Mouse (Mus musculus) olfactory bulb, adult 2 months (tissue): ENCODE measurements around the gene Art3. TPM values are rescaled to one million over a fixed set of nuclear protein-coding genes. Genes with fewer than 3 reads are reported as not detected.
A peak's percentile ranks its signal among the peaks of the same experiment; 100 is the strongest.

Experiments
- H3K27ac ChIP-seq: fragments of 200-500 bp; 2 replicates; pipeline ENCODE4 v1.5.1; 2012; ENCODE audit warnings: low read depth, low read length; ENCODE audit not compliant: insufficient read depth
- H3K4me1 ChIP-seq: fragments of 200-500 bp; 2 replicates; pipeline ENCODE4 v1.6.1; 2012; ENCODE audit warnings: low read length; ENCODE audit not compliant: control insufficient read depth, insufficient read depth
- H3K4me3 ChIP-seq: fragments of 200-500 bp; 2 replicates; pipeline ENCODE4 v1.5.1; 2012; ENCODE audit warnings: mild to moderate bottlenecking, low read depth, low read length, moderate library complexity; ENCODE audit not compliant: insufficient read depth
- CTCF ChIP-seq: fragments of 200-500 bp; IDR thresholded peaks from 2 replicates; pipeline ENCODE4 v1.5.1; 2012; ENCODE audit warnings: low read depth, mild to moderate bottlenecking, low read length, moderate library complexity; ENCODE audit not compliant: insufficient read depth
- POLR2A ChIP-seq: fragments of 200-500 bp; IDR thresholded peaks from 2 replicates; pipeline ENCODE4 v1.6.1; 2012; ENCODE audit warnings: mild to moderate bottlenecking, low read depth, low read length, moderate library complexity; ENCODE audit not compliant: insufficient read depth
- WGBS: fragments of 180-500 bp; shearing (Covaris S2); methylation state at CpG from one replicate; pipeline ENCODE4 v1.1.7; 2018; 5-methylcytosine and 5-hydroxymethylcytosine counted together
- polyA plus RNA-seq: library from polyadenylated mRNA; stranded (reverse); fragments of >200 nt; gene quantifications from 2 replicates; pipeline ENCODE4 v1.2.4, GENCODE M21; 2012; ENCODE audit warnings: low replicate concordance; ENCODE audit not compliant: missing spikeins, insufficient read depth, insufficient read length

The Art3 gene
- polyA plus RNA-seq, 1 experiment, result not detected

DNA sequence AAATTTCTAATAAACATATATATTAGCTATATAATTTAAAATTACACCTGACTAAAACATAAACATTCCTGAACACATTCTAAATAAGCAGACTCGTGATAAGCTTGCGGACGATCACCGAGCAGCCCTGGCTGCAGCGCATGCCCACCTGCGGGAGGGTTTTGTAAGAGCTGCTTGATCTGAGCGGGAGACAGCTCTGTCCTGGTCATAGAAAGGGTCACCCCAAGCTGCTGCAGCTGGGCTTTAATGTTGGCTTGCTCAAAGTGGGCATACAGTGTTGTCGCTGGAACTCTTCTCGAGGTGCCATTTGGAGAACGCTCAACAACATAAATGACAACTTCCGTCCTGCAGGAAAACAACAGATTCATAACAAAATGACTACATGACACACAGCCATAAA, 92.5 kb downstream of the Art3 start:
- Histone ChIP-seq H3K27ac (no peak overlapping the region), H3K4me3 (no peak overlapping the region), H3K4me1 (no peaks in the 10 kb centered on the region)
- TF ChIP-seq CTCF, result no peak
- no peak for TF ChIP-seq POLR2A
- 90% methylated on average over 11 of the region's 11 CpGs for WGBS

- 41% methylated on average over 5 of the region's 5 CpGs for WGBS
- Histone ChIP-seq H3K27ac (no peak overlapping the region), H3K4me1 (no peaks in the 10 kb centered on the region), H3K4me3 (no peak overlapping the region)
- TF ChIP-seq POLR2A (no peak), CTCF (no peak)
Measured at GRCm38 (mm10) chr5:92430723-92431122, 99.1 kb downstream of the Art3 start.

GRCm38 (mm10) chr5:92431611-92432010, 100.0 kb downstream of the Art3 start:
- Histone ChIP-seq H3K27ac (no peak overlapping the region), H3K4me3 (no peak overlapping the region), H3K4me1 (no peaks in the 10 kb centered on the region)
- TF ChIP-seq CTCF, result no peak
- WGBS, result 35% methylated on average over 7 of the region's 7 CpGs

- Histone ChIP-seq H3K4me3 (peak overlapping the region; percentile 78), H3K4me1 (no peaks in the 10 kb centered on the region), H3K27ac (no peak overlapping the region)
- TF ChIP-seq POLR2A, result no peak
- no peak for TF ChIP-seq CTCF
- WGBS, result under 1% methylated on average over 12 of the region's 12 CpGs
Measured at GRCm38 (mm10) chr5:92434070-92434469, 102.4 kb downstream of the Art3 start.

- no peak for TF ChIP-seq POLR2A
- no peak for TF ChIP-seq CTCF
- WGBS, result under 1% methylated on average over 39 of the region's 39 CpGs
- Histone ChIP-seq H3K4me3 (peak overlapping the region; percentile 78), H3K4me1 (no peaks in the 10 kb centered on the region), H3K27ac (no peak overlapping the region)
Measured at GRCm38 (mm10) chr5:92434571-92434985, 103.0 kb downstream of the Art3 start.

DNA sequence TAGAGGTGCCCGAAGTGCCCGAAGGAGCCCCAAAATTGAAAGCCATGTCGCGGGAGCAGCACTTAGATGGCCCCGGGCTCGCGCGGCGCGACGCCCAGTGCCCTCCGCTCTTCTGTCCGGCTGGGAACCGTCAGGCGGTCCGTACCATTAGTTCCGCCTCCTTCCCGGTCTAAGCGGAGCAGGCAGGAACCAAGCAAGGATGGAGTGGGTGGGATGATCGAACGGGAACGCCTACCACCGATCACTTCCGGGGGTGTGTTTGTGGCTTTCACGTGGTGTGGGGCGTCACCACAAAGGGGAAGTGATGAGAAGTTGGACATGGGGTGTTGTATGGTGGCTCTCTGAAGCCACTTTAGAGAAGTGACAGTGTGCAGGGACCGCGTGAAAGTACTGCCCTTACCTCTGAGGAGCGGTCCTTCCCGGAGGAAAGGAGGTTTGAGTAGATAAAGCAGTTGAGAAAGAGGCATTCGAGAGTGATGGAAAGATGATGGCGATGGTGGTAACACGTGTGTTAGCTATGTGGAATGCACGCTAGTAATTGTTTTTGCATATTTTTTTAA, 103.5 kb downstream of the Art3 start, which contains the start of gene Nup54:
Gene Nup54 (minus strand): TSS at position 195 of the 560 bp plus-strand sequence.
- under 1% methylated on average over 34 of the region's 34 CpGs for WGBS
- no peak within 1 kb of the TSS for H3K27ac ChIP-seq
- H3K4me3 ChIP-seq, result peak within 1 kb of the TSS; percentile 78
- no peaks in the 10 kb centered on the region for H3K4me1 ChIP-seq
- peak; percentile 72 for TF ChIP-seq POLR2A
- TF ChIP-seq CTCF, result peak; percentile 23; the same call in 1 of the 2 replicates

DNA sequence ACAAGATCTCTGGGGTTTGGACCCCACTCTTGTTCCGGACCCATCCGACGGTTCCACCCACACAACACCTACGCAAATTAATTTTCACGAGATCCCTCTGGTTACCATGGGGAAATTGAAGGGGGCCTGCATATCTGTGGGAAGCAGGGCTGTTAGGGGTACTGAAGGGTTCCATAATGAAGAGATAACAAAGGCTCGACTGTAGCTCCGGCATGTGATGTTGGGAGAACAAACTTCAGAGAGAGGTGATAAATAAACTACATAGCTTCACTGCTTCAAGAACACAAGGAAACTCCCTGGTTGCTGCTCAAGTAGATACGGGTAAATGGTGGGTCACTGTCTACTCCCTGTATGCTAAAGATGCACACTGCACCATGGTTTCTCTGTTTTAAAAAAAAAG, 106.9 kb downstream of the Art3 start:
- Histone ChIP-seq H3K4me3 (no peak overlapping the region), H3K4me1 (no peaks in the 10 kb centered on the region), H3K27ac (no peak overlapping the region)
- TF ChIP-seq POLR2A, result no peak
- no peak for TF ChIP-seq CTCF
- 86% methylated on average over 8 of the region's 8 CpGs for WGBS

DNA sequence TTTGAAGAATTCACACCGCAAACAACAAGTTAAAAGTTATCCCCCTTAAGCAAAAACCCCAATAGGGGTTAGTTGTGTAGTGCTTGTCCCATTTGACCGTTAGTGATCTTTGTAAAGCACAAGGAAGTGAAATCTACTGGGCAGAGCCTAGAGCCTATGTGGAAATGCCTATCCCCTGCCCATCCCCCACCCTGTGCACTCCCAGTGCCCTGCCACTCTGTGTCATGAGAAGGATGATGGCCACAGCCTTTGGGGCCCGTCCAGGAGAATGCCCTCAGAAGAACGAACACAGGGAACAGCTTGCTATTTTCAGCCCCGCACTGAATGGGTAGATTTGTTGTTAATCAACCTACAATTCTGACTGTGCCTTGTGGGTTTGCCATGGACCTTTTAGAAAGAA, 109.9 kb downstream of the Art3 start:
- WGBS, result 67% methylated on average over 5 of the region's 5 CpGs
- Histone ChIP-seq H3K4me3 (no peak overlapping the region), H3K4me1 (no peaks in the 10 kb centered on the region), H3K27ac (no peak overlapping the region)
- no peak for TF ChIP-seq POLR2A
- no peak for TF ChIP-seq CTCF

- Histone ChIP-seq H3K4me3 (no peak overlapping the region), H3K27ac (no peak overlapping the region), H3K4me1 (no peaks in the 10 kb centered on the region)
- 92% methylated on average over 7 of the region's 7 CpGs for WGBS
- TF ChIP-seq POLR2A, result no peak
Measured at GRCm38 (mm10) chr5:92442914-92443313, 111.3 kb downstream of the Art3 start.

- 96% methylated on average over 2 of the region's 2 CpGs for WGBS
- TF ChIP-seq CTCF (no peak), POLR2A (no peak)
- H3K4me1 ChIP-seq, result no peaks in the 10 kb centered on the region
- H3K4me3 ChIP-seq, result no peak overlapping the region
- no peak overlapping the region for H3K27ac ChIP-seq
Measured at GRCm38 (mm10) chr5:92445016-92445415, 113.4 kb downstream of the Art3 start.
